Mouse (Mus musculus): ENCODE data around the gene Muc1. TPM values are rescaled to one million over a fixed set of nuclear protein-coding genes. Genes with fewer than 3 reads are reported as not detected.
A peak's percentile ranks its signal among the peaks of the same experiment; 100 is the strongest.

Muc1 gene
- polyA plus RNA-seq, 1 experiment from 2014 or later: 0.40 TPM

DNA sequence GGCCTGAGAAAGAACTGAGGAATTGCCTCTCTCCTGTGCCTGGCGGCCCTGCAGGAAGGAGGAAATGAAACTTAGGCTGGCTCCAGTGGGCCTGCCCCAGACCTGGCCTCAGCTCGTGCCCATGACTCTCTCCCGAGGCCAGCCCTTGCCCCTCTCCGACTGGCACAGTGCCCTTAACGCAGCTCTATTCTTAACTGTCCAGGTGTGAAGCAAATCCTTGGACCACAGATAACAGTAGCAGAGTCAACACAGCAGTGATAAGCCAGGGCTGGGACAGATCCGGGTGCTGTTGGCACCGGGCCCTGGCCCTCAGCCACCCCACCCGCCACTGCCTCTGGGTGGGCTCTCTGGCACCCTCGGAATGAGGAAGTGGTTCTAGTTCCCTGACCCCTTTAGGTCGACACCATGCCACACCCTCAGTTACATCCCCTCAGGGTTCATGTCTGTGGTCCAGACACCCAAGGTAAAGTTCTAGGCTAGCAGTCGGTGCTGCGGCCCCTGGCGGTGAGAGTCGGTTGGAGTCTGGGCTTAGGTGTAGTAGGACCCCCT is 4.8 kb downstream of the Muc1 start:
- Histone ChIP-seq H3K36me3 (replicated peaks; ENCODE audit: insufficient read depth, low read length) (no peaks in the 10 kb centered on the region), H3K27me3 (ENCODE audit: insufficient read depth, low read length) (peaks cover 16% of the 10 kb centered on the region), H3K4me2 (ENCODE audit: low read depth, low read length) (no peak overlapping the region), H3K4me1 (ENCODE audit: insufficient read depth) (peaks cover 6% of the 10 kb centered on the region; the same call in 1 of the 2 replicates), H3K9me3 (ENCODE audit: low read length) (no peaks in the 10 kb centered on the region), H3K27ac (ENCODE audit: low read depth) (no peak overlapping the region), H3K9ac (replicated peaks) (no peak overlapping the region; the same call in 1 of the 2 replicates), H3K4me3 (ENCODE audit: low read depth, low read length) (no peak overlapping the region)
- ATAC-seq (peak; percentile 19; the same call in 1 of the 2 replicates), DNase-seq (no peak)
- TF ChIP-seq CTCF (IDR thresholded peaks at IDR 0.05; ENCODE audit: low read depth) (0 out of 2 replicates have a peak, but pooled peaks have one; percentile 11), EP300 (IDR thresholded peaks at IDR 0.05; ENCODE audit: low read depth) (no peak)
- 34% methylated on average over 14 of the region's 14 CpGs for WGBS (ENCODE audit: insufficient replicate concordance)

DNA sequence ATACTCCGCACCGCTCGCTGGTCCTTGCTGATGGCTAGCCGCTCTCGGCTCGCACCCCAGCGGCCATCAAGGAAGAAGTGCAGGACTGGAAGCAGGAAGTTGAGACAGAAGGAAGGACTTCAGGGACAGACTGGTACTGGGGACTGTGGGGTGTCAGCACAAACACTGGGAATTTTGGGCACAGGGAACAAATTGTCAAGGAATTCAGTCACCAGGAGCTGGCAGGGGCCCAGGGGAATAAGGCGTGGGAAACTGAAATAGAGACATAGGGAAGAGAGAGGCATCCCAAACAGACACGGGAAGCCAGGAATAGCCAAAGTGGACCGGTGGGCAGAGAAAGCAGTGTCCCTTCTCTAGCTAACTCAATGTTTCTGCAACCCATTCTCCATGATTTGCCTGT is 7.7 kb downstream of the Muc1 start:
- no peak for ATAC-seq
- H3K36me3 ChIP-seq (replicated peaks; ENCODE audit: insufficient read depth, low read length): no peaks in the 10 kb centered on the region

GRCm38 (mm10) chr3:89237682-89238081 is 8.8 kb downstream of the Muc1 start:
- H3K4me1 ChIP-seq (ENCODE audit: insufficient read depth): peaks cover 6% of the 10 kb centered on the region; the same call in 1 of the 2 replicates
- H3K9me3 ChIP-seq (ENCODE audit: low read length): no peaks in the 10 kb centered on the region
- 83% methylated on average over 21 of the region's 21 CpGs for WGBS (ENCODE audit: insufficient replicate concordance)
- no peak overlapping the region for H3K27ac ChIP-seq (ENCODE audit: low read depth)
- no peaks in the 10 kb centered on the region for H3K27me3 ChIP-seq (ENCODE audit: insufficient read depth, low read length)
- H3K4me3 ChIP-seq (ENCODE audit: low read depth, low read length): no peak overlapping the region
- H3K36me3 ChIP-seq (replicated peaks; ENCODE audit: insufficient read depth, low read length): no peaks in the 10 kb centered on the region
- no peak for DNase-seq
- no peak overlapping the region for H3K4me2 ChIP-seq (ENCODE audit: low read depth, low read length)
- ATAC-seq: no peak
- TF ChIP-seq EP300 (IDR thresholded peaks at IDR 0.05; ENCODE audit: low read depth) (no peak), CTCF (IDR thresholded peaks at IDR 0.05; ENCODE audit: low read depth) (no peak)
- H3K9ac ChIP-seq (replicated peaks): no peak overlapping the region

More for the DNA sequence above, 7.7 kb downstream of the Muc1 start:
- Histone ChIP-seq H3K4me3 (ENCODE audit: low read depth, low read length) (no peak overlapping the region), H3K9ac (replicated peaks) (no peak overlapping the region), H3K27ac (ENCODE audit: low read depth) (no peak overlapping the region), H3K27me3 (ENCODE audit: insufficient read depth, low read length) (peaks cover 6% of the 10 kb centered on the region; the same call in 1 of the 2 replicates), H3K9me3 (ENCODE audit: low read length) (no peaks in the 10 kb centered on the region), H3K4me2 (ENCODE audit: low read depth, low read length) (no peak overlapping the region), H3K4me1 (ENCODE audit: insufficient read depth) (peaks cover 6% of the 10 kb centered on the region; the same call in 1 of the 2 replicates)
- TF ChIP-seq CTCF (IDR thresholded peaks at IDR 0.05; ENCODE audit: low read depth) (no peak), EP300 (IDR thresholded peaks at IDR 0.05; ENCODE audit: low read depth) (no peak)
- no peak for DNase-seq
- WGBS (ENCODE audit: insufficient replicate concordance): 87% methylated on average over 10 of the region's 10 CpGs

DNA sequence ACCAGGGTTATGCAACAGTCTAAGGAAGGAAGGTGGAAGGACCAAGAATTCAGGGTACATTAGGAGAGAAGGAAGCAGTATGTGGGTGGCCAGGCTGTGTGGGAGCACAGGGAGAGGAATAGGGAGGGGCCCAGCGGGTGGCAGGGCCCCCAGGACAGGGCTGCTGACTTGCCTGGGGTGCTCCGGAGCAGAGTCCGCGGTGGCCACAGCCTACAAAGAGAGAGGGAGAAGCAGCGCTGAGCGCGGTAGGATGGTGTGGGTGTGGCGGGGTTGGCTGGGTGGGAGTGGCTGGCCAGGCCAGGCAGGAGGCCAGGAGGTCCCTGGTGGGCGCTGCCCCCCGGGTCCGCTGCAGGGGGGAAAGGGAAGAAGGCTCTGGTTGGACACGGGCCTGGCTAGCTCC is 9.6 kb downstream of the Muc1 start:
- Histone ChIP-seq H3K4me2 (ENCODE audit: low read depth, low read length) (no peak overlapping the region), H3K36me3 (replicated peaks; ENCODE audit: insufficient read depth, low read length) (no peaks in the 10 kb centered on the region), H3K27me3 (ENCODE audit: insufficient read depth, low read length) (no peaks in the 10 kb centered on the region), H3K9me3 (ENCODE audit: low read length) (no peaks in the 10 kb centered on the region), H3K4me1 (ENCODE audit: insufficient read depth) (peaks cover 7% of the 10 kb centered on the region), H3K27ac (ENCODE audit: low read depth) (no peak overlapping the region), H3K4me3 (ENCODE audit: low read depth, low read length) (no peak overlapping the region), H3K9ac (replicated peaks) (no peak overlapping the region)
- ATAC-seq (no peak), DNase-seq (no peak)
- WGBS (ENCODE audit: insufficient replicate concordance): 51% methylated on average over 10 of the region's 12 CpGs
- TF ChIP-seq CTCF (IDR thresholded peaks at IDR 0.05; ENCODE audit: low read depth): no peak
- TF ChIP-seq EP300 (IDR thresholded peaks at IDR 0.05; ENCODE audit: low read depth): no peak

DNA sequence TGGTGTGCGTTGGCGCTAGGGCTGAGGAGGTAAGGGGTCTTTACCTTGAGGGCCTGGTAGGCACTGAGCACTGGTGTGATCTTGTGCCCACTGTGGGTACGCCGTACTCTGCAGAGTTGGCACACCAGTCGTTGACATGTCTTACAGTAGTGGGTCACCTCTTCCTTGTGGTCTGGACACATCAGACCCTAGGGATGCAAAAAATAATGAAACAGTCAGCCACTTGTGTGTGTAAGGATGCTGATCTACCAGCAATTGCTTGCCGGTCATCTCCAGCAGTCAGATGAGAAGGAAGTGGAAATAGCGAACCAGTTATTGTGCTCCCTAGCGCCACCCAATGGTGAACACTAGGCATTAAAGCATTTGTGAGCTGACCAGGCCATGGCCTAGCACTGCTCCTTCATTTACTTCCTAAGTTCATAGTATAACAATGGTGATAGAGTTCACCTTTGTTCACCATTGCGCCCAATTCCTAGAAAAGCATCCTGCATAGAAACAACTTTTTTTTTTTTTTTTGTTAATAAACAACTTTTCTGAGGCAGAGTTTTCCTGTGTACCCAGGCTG is 13.6 kb downstream of the Muc1 start:
- no peaks in the 10 kb centered on the region for H3K36me3 ChIP-seq (replicated peaks; ENCODE audit: insufficient read depth, low read length)
- no peak overlapping the region for H3K4me3 ChIP-seq (ENCODE audit: low read depth, low read length)
- WGBS (ENCODE audit: insufficient replicate concordance): 58% methylated on average over 9 of the region's 9 CpGs
- H3K4me1 ChIP-seq (ENCODE audit: insufficient read depth): peaks cover 30% of the 10 kb centered on the region
- TF ChIP-seq EP300 (IDR thresholded peaks at IDR 0.05; ENCODE audit: low read depth): no peak
- TF ChIP-seq CTCF (IDR thresholded peaks at IDR 0.05; ENCODE audit: low read depth): peak; percentile 85
- no peak overlapping the region for H3K27ac ChIP-seq (ENCODE audit: low read depth)
- peak; percentile 79 for DNase-seq
- no peak for ATAC-seq
- no peak overlapping the region for H3K4me2 ChIP-seq (ENCODE audit: low read depth, low read length)
- H3K9ac ChIP-seq (replicated peaks): no peak overlapping the region
- no peaks in the 10 kb centered on the region for H3K9me3 ChIP-seq (ENCODE audit: low read length)
- H3K27me3 ChIP-seq (ENCODE audit: insufficient read depth, low read length): peaks cover 14% of the 10 kb centered on the region

GRCm38 (mm10) chr3:89243609-89244008 is 14.8 kb downstream of the Muc1 start:
- WGBS (ENCODE audit: insufficient replicate concordance): 17% methylated on average over 14 of the region's 14 CpGs
- H3K4me1 ChIP-seq (ENCODE audit: insufficient read depth): peaks cover 36% of the 10 kb centered on the region
- H3K9ac ChIP-seq (replicated peaks): no peak overlapping the region
- H3K27ac ChIP-seq (ENCODE audit: low read depth): no peak overlapping the region
- no peak overlapping the region for H3K4me3 ChIP-seq (ENCODE audit: low read depth, low read length)
- DNase-seq: peak; percentile 69
- ATAC-seq: 0 out of 2 replicates have a peak, but pooled peaks have one; percentile 34
- peak overlapping the region; percentile 28; the same call in 1 of the 2 replicates for H3K4me2 ChIP-seq (ENCODE audit: low read depth, low read length)
- TF ChIP-seq CTCF (IDR thresholded peaks at IDR 0.05; ENCODE audit: low read depth) (peak; percentile 61), EP300 (IDR thresholded peaks at IDR 0.05; ENCODE audit: low read depth) (no peak)
- no peaks in the 10 kb centered on the region for H3K9me3 ChIP-seq (ENCODE audit: low read length)
- H3K36me3 ChIP-seq (replicated peaks; ENCODE audit: insufficient read depth, low read length): no peaks in the 10 kb centered on the region
- peaks cover 14% of the 10 kb centered on the region for H3K27me3 ChIP-seq (ENCODE audit: insufficient read depth, low read length)

Data from liver, postnatal 0 days (tissue).